ENCODE assay signal across 31 mouse cellular contexts in the genomic region with DNA sequence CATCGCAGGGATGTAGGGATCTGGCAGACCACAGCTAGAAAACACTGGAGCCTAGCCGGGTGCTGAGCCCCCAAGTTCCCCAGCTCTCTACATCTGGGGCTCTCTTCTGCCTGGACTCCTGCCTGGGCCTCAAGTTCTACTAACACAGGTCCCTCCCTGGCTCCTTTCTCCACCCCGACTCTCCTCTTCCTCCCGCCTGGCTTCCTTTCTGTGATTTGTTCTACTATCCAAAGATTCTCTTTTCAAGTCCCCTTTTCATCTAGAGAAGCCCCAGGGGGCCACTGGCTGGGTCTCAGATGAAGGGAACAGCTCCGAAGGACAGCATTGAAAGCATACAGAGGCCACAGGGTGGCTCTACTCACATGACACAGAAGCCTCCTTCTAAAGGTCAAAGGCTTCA.
A peak's percentile ranks its signal among the peaks of the same experiment; 100 is the strongest.
DNase-seq lines count a peak whose midpoint lies in the region; ATAC-seq lines count a peak whose summit lies in the region.
"Had no signal": no experiment of that assay in that cellular context is flagged by ENCODE, and none has a peak within 500 bp of the region (broad histone marks: within the 10 kb centered on the region; RNA-seq: fewer than 3 reads in every experiment).

No protein-coding gene starts in this region.

- H3K9me3 ChIP-seq in hindbrain, embryonic 15.5 days, result no peaks in the 10 kb centered on the region
- no peaks in the 10 kb centered on the region for H3K9me3 ChIP-seq in hindbrain, embryonic 11.5 days (ENCODE audit: control insufficient read depth, low read length)
- H3K9me3 ChIP-seq in neural tube, embryonic 13.5 days, result no peaks in the 10 kb centered on the region
- H3K9me3 ChIP-seq: embryonic facial prominence, embryonic 10.5 days; embryonic facial prominence, embryonic 13.5 days; forebrain, embryonic 10.5 days; forebrain, embryonic 13.5 days; heart, embryonic 12.5 days; heart, embryonic 15.5 days had no signal

- H3K9ac ChIP-seq in hindbrain, embryonic 15.5 days, result no peak overlapping the region
- no peak overlapping the region for H3K9ac ChIP-seq in hindbrain, embryonic 11.5 days (ENCODE audit: low read depth, low read length)
- no peak overlapping the region for H3K9ac ChIP-seq in neural tube, embryonic 13.5 days
- H3K9ac ChIP-seq: embryonic facial prominence, embryonic 13.5 days; forebrain, embryonic 13.5 days; heart, embryonic 12.5 days; heart, embryonic 15.5 days had no signal

- peak overlapping the region; percentile 53; the same call in 1 of the 2 replicates for H3K27ac ChIP-seq in hindbrain, embryonic 15.5 days (replicated peaks)
- H3K27ac ChIP-seq in hindbrain, embryonic 11.5 days (ENCODE audit: low read depth, low read length), result no peak overlapping the region
- H3K27ac ChIP-seq in neural tube, embryonic 13.5 days (replicated peaks), result peak overlapping the region; percentile 35; the same call in 1 of the 2 replicates
- H3K27ac ChIP-seq: embryonic facial prominence, embryonic 10.5 days; embryonic facial prominence, embryonic 13.5 days; forebrain, embryonic 10.5 days; forebrain, embryonic 13.5 days; heart, embryonic 15.5 days; hindbrain, postnatal 0 days had no signal

- no peaks in the 10 kb centered on the region for H3K36me3 ChIP-seq in hindbrain, embryonic 15.5 days
- no peaks in the 10 kb centered on the region for H3K36me3 ChIP-seq in hindbrain, embryonic 11.5 days (ENCODE audit: control insufficient read depth, insufficient read depth, low read length)
- H3K36me3 ChIP-seq in neural tube, embryonic 13.5 days, result no peaks in the 10 kb centered on the region
- H3K36me3 ChIP-seq: embryonic facial prominence, embryonic 10.5 days; embryonic facial prominence, embryonic 13.5 days; forebrain, embryonic 10.5 days; heart, embryonic 12.5 days; heart, embryonic 15.5 days had no signal

- no peak overlapping the region for H3K4me3 ChIP-seq in hindbrain, embryonic 15.5 days
- H3K4me3 ChIP-seq in hindbrain, embryonic 11.5 days (ENCODE audit: low read depth, low read length), result no peak overlapping the region
- H3K4me3 ChIP-seq in neural tube, embryonic 13.5 days, result no peak overlapping the region
- H3K4me3 ChIP-seq: embryonic facial prominence, embryonic 10.5 days; embryonic facial prominence, embryonic 13.5 days; erythroblast, embryonic 14.5 days; forebrain, embryonic 10.5 days; forebrain, embryonic 13.5 days; heart, embryonic 12.5 days; heart, embryonic 15.5 days had no signal

- DNase-seq in heart, adult 11 months, result peak; percentile 87
- no peak for DNase-seq in heart, postnatal 36 days
- no peak for DNase-seq in hindbrain, embryonic 11.5 days (ENCODE audit: low spot score)
- no peak for DNase-seq in neural tube, embryonic 10.5 days (ENCODE audit: extremely low spot score, low spot score)
- DNase-seq: adrenal gland, adult 2 months; adrenal gland, postnatal 14 days; B cell, adult 2 months; cerebellum, adult 11 months; cerebellum, adult 8-10 months; cerebellum, postnatal 10 days; cerebellum, postnatal 36 days; embryo, embryonic 11 days; gastrocnemius, postnatal 10 days; heart, adult 18-20 months; heart, postnatal 10 days; heart, postnatal 4 days; kidney, adult 11 months; kidney, adult 8-10 months had no signal

- ATAC-seq in hindbrain, embryonic 15.5 days (ENCODE audit: low FRiP score, low read depth), result no peak
- no peak for ATAC-seq in hindbrain, embryonic 11.5 days (ENCODE audit: low FRiP score)
- no peak for ATAC-seq in neural tube, embryonic 13.5 days (ENCODE audit: low read depth)
- ATAC-seq in erythroid progenitor cell, adult 5-6 weeks (replicated peaks; ENCODE audit: low FRiP score, poor library complexity, severe bottlenecking), result no peak
- ATAC-seq: forebrain, embryonic 13.5 days; forebrain, embryonic 16.5 days; inflammation-experienced regulatory T-cells, adult 6 months had no signal

- H3K4me2 ChIP-seq in hindbrain, embryonic 15.5 days, result no peak overlapping the region
- no peak overlapping the region for H3K4me2 ChIP-seq in hindbrain, embryonic 11.5 days (replicated peaks; ENCODE audit: low read depth, low read length)
- H3K4me2 ChIP-seq in neural tube, embryonic 13.5 days, result no peak overlapping the region
- H3K4me2 ChIP-seq: embryonic facial prominence, embryonic 13.5 days; forebrain, embryonic 13.5 days; heart, embryonic 12.5 days; heart, embryonic 15.5 days had no signal

- WGBS in hindbrain, embryonic 15.5 days, result 37% methylated on average over 5 of the region's 5 CpGs
- WGBS in hindbrain, embryonic 11.5 days, result 27% methylated on average over 5 of the region's 5 CpGs
- 42% methylated on average over 5 of the region's 5 CpGs for whole genome bisulfite sequencing in neural tube, embryonic 13.5 days

- peaks cover 27% of the 10 kb centered on the region for H3K4me1 ChIP-seq in hindbrain, embryonic 15.5 days (replicated peaks)
- peaks cover 4% of the 10 kb centered on the region; the same call in 1 of the 2 replicates for H3K4me1 ChIP-seq in hindbrain, embryonic 11.5 days (replicated peaks; ENCODE audit: control insufficient read depth, insufficient read depth, low read length)
- peaks cover 40% of the 10 kb centered on the region for H3K4me1 ChIP-seq in neural tube, embryonic 13.5 days (replicated peaks)

- no peaks in the 10 kb centered on the region for H3K27me3 ChIP-seq in hindbrain, embryonic 15.5 days
- H3K27me3 ChIP-seq in hindbrain, embryonic 11.5 days (ENCODE audit: control insufficient read depth, insufficient read depth, low read length), result no peaks in the 10 kb centered on the region
- peaks cover 9% of the 10 kb centered on the region; the same call in 1 of the 2 replicates for H3K27me3 ChIP-seq in neural tube, embryonic 13.5 days

- intact Hi-C loops in heart, postnatal 36 days (cut with DNase I), result no loop called here
